Mouse (Mus musculus) neural tube, embryonic 10.5 days (tissue): ENCODE measurements at regions not wholly inside any gene's neighbourhood (a gene's known extent, or its start where the extent isn't known, plus 50 kb on each side); places are given as distances from the start of the nearest gene placed in this dataset.

Source experiments
- DNase-seq: peaks from one replicate; pipeline ENCODE4 v3.0.0-alpha.2; 2017; ENCODE audit warnings: low spot score; ENCODE audit errors: extremely low spot score

- DNase-seq, result no peak
Measured at GRCm38 (mm10) chr6:98872334-98872733, 529.8 kb upstream of the Gm765 start.

GRCm38 (mm10) chr6:98869772-98870171 is 527.2 kb upstream of the Gm765 start:
- DNase-seq, result no peak

DNA sequence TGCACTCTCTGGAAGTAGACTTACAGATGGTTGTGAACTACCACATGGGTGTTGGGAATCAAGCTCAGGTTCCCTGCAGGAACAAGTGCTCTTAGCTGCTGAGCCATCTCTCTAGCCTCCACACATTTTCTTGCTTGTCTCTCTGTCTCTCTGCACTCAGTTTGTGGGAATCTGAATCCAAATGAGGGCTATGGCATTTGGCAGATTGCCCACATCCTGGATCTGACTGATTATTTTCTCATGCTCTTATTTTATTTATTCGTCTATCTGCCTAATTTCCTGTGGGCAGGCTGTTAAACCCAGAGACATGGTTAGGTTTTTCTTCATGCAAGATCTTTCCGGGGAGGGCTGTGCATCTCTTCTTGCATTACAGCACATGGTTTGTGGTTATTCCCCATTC is 521.8 kb upstream of the Gm765 start:
- DNase-seq, result no peak

GRCm38 (mm10) chr6:98855958-98856357 is 513.4 kb upstream of the Gm765 start:
- no peak for DNase-seq

DNA sequence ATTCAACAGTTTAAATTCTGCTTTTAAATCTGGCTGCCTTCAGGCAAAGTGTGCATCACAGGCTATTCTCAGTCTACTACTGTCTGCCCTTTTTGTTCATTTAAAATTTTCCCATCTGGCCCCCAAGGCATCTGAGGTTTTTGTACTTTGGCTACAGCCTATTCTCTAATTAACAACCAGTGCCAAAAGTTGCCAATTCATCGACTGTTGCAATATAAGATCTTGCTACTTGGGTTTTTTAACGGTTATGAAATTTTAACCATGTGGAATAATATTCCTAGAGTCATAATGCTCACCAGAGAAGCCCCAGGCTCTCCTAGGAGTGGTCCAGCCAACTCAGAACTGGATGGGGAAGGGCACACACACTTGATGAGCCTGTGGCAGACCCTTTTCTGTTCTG is 508.4 kb upstream of the Gm765 start:
- DNase-seq, result no peak

- DNase-seq, result no peak
Measured at GRCm38 (mm10) chr6:98848835-98849234, 506.3 kb upstream of the Gm765 start.

DNA sequence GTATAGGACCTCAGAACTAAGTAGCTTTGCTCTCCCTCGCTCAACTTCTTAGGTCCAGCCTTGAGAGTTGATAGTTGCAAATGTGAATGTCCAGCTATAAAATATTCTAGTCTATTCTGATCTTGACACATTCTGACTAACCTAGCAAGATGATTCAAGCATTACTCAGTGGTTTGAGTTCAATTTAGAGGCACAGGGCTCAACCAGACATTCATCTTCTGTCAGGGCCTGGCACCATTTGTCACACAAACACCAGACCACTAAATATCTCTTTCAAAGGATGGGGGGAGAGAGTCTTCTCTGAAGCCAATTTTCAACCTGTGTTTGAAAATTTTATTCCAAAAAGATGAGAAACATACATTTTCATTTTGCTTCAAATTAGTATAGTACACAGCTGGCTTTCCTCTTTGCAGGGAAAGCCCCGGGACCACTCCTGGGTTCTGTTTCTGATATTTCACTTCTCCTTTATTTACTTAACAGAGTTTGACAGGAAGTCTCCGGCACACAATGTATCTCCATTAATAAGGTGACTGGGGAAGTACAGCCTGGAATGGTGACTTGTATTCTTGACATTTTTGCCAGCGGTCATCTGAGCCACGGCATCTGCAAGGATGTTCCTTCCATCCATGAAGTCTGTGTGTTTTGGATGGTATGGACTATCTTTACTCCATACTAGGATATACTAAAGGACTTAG is 503.6 kb upstream of the Gm765 start:
- DNase-seq, result no peak

GRCm38 (mm10) chr6:98843598-98843997 is 501.0 kb upstream of the Gm765 start:
- DNase-seq, result no peak

DNA sequence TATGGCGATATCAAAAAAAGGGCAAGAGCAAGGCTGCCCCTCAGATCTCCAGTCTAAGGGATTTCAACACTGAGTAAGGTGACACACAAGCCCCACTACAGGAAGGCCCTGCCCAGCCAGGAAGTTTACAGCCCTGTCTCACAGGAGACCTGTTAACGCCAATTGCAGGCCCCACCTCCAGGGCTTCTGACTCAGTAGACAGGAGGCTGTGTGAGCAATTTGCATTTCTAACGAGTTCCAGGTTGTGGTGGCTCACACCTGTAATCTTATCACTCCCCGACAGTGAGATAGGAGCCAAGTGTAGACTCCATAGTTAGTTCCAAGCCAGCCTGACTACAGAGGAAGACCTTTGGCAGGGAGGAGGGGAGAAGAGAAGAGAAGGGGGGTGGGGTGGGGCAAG is 500.4 kb upstream of the Gm765 start:
- no peak for DNase-seq

GRCm38 (mm10) chr6:98833922-98834321 is 491.4 kb upstream of the Gm765 start:
- DNase-seq, result no peak

- DNase-seq, result no peak
Measured at GRCm38 (mm10) chr6:98830191-98830590, 487.6 kb upstream of the Gm765 start.

DNA sequence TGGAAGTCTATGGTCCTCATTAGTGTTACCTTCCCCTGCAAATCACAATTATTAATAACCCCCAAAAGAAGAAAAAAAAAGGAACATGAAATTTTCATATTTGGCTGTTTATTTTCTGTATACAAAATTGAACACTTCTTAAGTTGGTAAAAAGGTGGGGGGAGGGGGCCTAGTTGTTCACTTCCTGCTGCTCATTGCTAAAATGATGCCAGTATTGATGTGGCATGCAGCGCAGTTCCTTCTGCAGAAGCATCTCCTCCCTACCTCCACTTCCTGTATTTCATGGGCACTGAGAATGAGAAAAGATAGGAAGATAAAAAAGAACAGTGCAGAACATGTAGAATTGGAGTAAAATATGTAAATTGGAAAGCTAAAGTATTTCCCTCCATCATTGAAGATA is 465.5 kb upstream of the Gm765 start:
- no peak for DNase-seq

DNA sequence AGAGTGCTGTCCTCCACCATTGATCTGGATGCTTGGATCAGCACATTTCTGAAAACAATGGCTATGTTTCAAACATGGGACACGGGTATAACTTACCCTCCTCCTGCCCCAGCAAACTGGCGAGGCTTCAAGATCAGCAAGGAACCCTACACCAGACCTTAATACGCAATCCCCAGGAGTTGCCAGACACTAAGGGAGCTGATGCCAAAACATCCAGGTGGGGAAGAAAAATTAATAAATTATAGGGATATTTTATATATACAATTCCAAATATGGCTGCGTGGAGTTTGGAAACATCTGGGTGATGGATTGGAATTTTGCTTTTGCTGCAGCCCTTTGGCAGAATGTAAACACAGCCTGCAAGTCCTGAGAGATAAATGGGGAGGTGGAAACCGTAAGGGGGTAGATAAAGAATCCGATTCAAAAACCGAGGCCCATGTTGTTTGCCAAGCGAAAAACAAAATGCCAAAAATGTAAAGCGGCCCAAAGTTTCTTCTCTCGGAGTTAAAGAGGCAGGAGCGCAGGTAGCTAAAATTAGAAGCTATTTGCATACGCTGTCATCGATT is 460.9 kb upstream of the Gm765 start:
- DNase-seq, result no peak

DNA sequence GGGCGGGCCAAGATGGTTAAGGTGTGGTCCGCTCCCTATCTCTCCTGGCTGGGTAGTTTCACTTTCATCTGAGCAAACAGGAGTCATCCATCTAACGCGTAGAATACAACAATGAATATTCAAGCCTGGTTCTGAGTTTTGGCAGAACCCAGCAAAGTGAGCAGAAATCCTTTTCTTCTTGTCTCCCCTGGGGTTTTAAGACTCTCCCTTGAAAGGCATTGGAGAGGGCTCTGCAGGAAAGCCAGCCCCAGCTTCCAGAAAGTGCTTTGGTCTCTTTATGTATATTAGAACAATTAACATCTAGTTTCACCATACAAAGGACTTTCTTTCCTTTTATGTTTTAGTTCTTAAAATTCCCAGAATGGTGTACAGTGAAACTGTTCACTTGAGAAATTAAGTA is 458.5 kb upstream of the Gm765 start:
- DNase-seq, result no peak

DNA sequence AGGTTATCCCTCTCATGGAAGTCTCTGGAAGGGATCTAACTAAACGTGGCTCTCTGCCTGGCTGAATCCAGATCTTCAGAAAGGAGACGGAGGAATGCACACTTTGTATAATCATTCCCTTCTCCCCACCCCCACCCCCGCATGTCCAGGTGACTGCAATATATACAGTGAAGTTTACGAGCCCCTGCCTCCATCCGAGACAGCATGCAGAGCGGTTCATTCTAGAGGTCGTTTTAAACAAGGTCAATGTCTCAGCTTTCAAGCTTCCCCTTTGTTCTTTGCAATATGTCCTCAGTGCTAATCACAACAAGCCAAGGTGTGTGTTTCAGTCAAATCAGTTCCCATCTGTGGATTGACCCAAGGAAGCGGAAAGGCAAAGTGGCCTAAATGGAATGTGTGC is 457.5 kb upstream of the Gm765 start:
- DNase-seq, result no peak

GRCm38 (mm10) chr6:98797778-98798177 is 455.2 kb upstream of the Gm765 start:
- DNase-seq, result no peak

- DNase-seq, result no peak
Measured at GRCm38 (mm10) chr6:98797373-98797772, 454.8 kb upstream of the Gm765 start.

GRCm38 (mm10) chr6:98796666-98797065 is 454.1 kb upstream of the Gm765 start:
- no peak for DNase-seq

DNA sequence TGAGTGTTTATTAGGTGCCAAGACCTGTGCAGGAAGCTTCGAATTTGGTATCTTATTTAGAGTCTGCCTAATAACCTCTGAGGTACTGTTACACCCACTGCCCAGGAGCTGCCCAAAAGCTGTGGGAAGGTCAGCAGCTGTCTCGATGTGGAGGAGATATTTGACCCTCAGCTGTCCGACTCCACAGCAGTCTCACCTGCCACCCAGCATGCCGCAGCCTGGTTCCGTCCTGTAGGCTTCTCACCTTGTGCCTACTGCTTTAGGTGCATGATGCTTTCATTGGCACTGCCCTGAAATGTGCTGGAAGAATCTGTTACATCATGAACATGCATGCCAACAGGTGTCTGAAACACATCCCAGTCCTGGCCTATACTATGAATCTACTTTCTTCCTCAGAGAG is 444.9 kb upstream of the Gm765 start:
- no peak for DNase-seq

DNA sequence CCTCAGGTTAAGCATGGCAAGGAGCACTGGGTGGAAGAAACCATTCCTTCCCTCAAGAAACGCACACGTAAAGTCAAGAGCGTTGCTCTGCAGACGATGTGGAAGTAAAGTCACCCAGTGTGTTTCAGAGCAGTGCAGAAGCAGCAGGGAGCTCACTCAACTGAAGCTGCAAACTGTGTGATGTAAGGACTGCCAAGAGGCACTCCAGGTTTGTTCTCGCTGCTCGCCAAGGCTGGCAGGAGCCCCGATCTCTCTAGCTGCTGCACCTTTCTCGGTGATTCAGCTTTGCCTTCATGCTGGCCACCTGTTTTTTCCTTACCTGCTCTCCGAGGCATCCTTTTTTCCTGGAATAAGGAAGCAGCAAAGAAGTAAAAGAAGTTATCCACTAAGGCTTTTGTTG is 439.5 kb upstream of the Gm765 start:
- DNase-seq, result no peak

- no peak for DNase-seq
Measured at GRCm38 (mm10) chr6:98775780-98776179, 433.2 kb upstream of the Gm765 start.

GRCm38 (mm10) chr6:98769999-98770398 is 427.4 kb upstream of the Gm765 start:
- DNase-seq, result no peak

GRCm38 (mm10) chr6:98769322-98769721 is 426.8 kb upstream of the Gm765 start:
- DNase-seq, result no peak
